In the genomic region with DNA sequence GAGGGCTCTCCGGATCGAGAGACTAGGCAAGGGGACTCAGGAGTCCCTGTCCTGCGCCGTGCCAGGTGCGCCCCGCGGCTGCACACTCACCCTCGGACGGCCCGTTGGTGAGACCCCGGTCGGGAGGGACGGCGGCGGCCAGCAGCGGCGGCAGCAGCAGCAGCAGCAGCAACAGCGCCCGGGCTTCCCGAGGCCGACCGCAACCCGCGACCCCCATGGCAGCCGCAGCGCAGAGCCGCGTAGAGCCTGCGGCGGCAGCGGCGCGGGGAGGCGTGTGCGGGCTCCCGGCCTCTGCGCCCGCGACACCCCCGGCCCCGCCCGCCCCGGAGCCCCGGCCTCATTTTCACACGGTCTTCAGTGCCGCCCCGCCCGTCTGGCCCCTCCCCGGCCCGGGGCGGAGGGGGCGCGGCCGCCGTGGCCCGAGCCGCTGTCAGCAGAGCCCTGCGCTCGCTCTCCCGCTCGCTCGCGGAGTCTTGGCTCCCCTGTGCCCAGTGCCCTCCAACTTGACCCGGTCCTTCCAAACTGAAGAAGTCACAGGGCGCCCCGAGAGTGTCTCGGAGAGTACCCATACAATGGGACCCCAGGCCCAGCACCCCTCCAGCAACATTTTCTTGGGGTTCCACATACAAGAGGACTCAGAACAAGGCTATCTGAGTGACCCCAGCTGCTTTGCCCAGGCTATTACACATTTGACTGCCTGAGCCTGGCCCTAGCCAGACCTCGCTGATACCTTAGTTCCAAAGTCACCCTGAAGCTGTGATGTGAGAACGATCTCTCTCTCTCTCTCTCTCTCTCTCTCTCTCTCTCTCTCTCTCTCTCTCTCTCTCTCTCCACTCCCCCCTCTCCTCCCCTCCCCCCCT, we compare ENCODE assay signal across 7 mouse cellular contexts. TPM values are rescaled to one million over a fixed set of nuclear protein-coding genes. Genes with fewer than 3 reads are reported as not detected.
DNase-seq lines count a peak whose midpoint lies in the region; ATAC-seq and TF ChIP-seq lines count a peak whose summit lies in the region.

TSS of gene Scube2 (minus strand) at position 310 of the 860 bp plus-strand sequence.

- no peaks in the 10 kb centered on the region; the same call in 1 of the 2 replicates for H3K4me1 ChIP-seq in thymus, adult 2 months (replicated peaks; ENCODE audit: control insufficient read depth, insufficient read depth, low read length)
- H3K4me1 ChIP-seq in forebrain, embryonic 10.5 days: peaks cover 55% of the 10 kb centered on the region
- peaks cover 13% of the 10 kb centered on the region; the same call in 1 of the 2 replicates for H3K4me1 ChIP-seq in hindbrain, embryonic 15.5 days (replicated peaks)
- no peaks in the 10 kb centered on the region; the same call in 1 of the 2 replicates for H3K4me1 ChIP-seq in liver, postnatal 0 days (ENCODE audit: insufficient read depth)

- no peaks in the 10 kb centered on the region for H3K36me3 ChIP-seq in thymus, adult 2 months (ENCODE audit: control insufficient read depth, insufficient read depth, low read length)
- no peaks in the 10 kb centered on the region for H3K36me3 ChIP-seq in forebrain, embryonic 10.5 days (replicated peaks)
- no peaks in the 10 kb centered on the region for H3K36me3 ChIP-seq in hindbrain, embryonic 15.5 days
- no peaks in the 10 kb centered on the region for H3K36me3 ChIP-seq in liver, postnatal 0 days (replicated peaks; ENCODE audit: insufficient read depth, low read length)

- ATAC-seq in hindbrain, embryonic 15.5 days (ENCODE audit: low FRiP score, low read depth): peak; percentile 81
- ATAC-seq in liver, postnatal 0 days: no peak
- ATAC-seq in erythroid progenitor cell, adult 5-6 weeks (replicated peaks; ENCODE audit: low FRiP score, poor library complexity, severe bottlenecking): no peak

- H3K9me3 ChIP-seq in forebrain, embryonic 10.5 days: no peaks in the 10 kb centered on the region
- H3K9me3 ChIP-seq in hindbrain, embryonic 15.5 days: no peaks in the 10 kb centered on the region
- H3K9me3 ChIP-seq in liver, postnatal 0 days (ENCODE audit: low read length): no peaks in the 10 kb centered on the region

- no peak within 1 kb of the TSS for H3K4me3 ChIP-seq in thymus, adult 2 months (ENCODE audit: control insufficient read depth, insufficient read depth, low read length)
- peak within 1 kb of the TSS; percentile 71 for H3K4me3 ChIP-seq in forebrain, embryonic 10.5 days
- H3K4me3 ChIP-seq in hindbrain, embryonic 15.5 days: peak within 1 kb of the TSS; percentile 59
- H3K4me3 ChIP-seq in liver, postnatal 0 days (ENCODE audit: low read depth, low read length): peak within 1 kb of the TSS; percentile 50

- H3K4me2 ChIP-seq in hindbrain, embryonic 15.5 days: peak within 1 kb of the TSS; percentile 98
- H3K4me2 ChIP-seq in liver, postnatal 0 days (ENCODE audit: low read depth, low read length): peak within 1 kb of the TSS; percentile 83

- 4% methylated on average over 59 of the region's 69 CpGs for WGBS in thymus, adult 2 months
- under 1% methylated on average over 67 of the region's 69 CpGs for WGBS in forebrain, embryonic 10.5 days
- 2% methylated on average over 53 of the region's 69 CpGs for WGBS in hindbrain, embryonic 15.5 days
- 3% methylated on average over 43 of the region's 69 CpGs for WGBS in liver, postnatal 0 days (ENCODE audit: insufficient replicate concordance)

- DNase-seq in thymus, postnatal 14 days: peak; percentile 6
- DNase-seq in thymus, adult 2 months: no peak
- DNase-seq in forebrain, embryonic 10.5 days (ENCODE audit: extremely low spot score, low spot score): peak; percentile 49
- peak; percentile 28 for DNase-seq in liver, postnatal 0 days
- DNase-seq in retina, postnatal 1 day: peak; percentile 64

- no peak for TF ChIP-seq CTCF in thymus, adult 2 months (IDR thresholded peaks at IDR 0.05; ENCODE audit: borderline replicate concordance, control insufficient read depth, extremely low read depth, insufficient read depth, low read length, poor library complexity)
- TF ChIP-seq CTCF in liver, postnatal 0 days (IDR thresholded peaks at IDR 0.05; ENCODE audit: low read depth): no peak

- H3K27ac ChIP-seq in thymus, adult 2 months (ENCODE audit: control insufficient read depth, insufficient read depth, low read length): no peak within 1 kb of the TSS
- peak within 1 kb of the TSS; percentile 80 for H3K27ac ChIP-seq in forebrain, embryonic 10.5 days
- H3K27ac ChIP-seq in hindbrain, embryonic 15.5 days (replicated peaks): no peak within 1 kb of the TSS
- H3K27ac ChIP-seq in liver, postnatal 0 days (ENCODE audit: low read depth): no peak within 1 kb of the TSS

- TF ChIP-seq EP300 in liver, postnatal 0 days (IDR thresholded peaks at IDR 0.05; ENCODE audit: low read depth): no peak

- no peak for TF ChIP-seq POLR2A in thymus, adult 2 months (IDR thresholded peaks at IDR 0.05; ENCODE audit: control insufficient read depth, extremely low read depth, insufficient read depth, low read length, poor library complexity)

- peak within 1 kb of the TSS; percentile 64 for H3K9ac ChIP-seq in hindbrain, embryonic 15.5 days
- 0 out of 2 replicates have a peak within 1 kb of the TSS, but pooled peaks have one; percentile 0 for H3K9ac ChIP-seq in liver, postnatal 0 days (replicated peaks)

- H3K27me3 ChIP-seq in thymus, adult 2 months (ENCODE audit: control insufficient read depth, insufficient read depth, low read length): peaks cover 12% of the 10 kb centered on the region
- peaks cover 74% of the 10 kb centered on the region for H3K27me3 ChIP-seq in forebrain, embryonic 10.5 days (ENCODE audit: poor library complexity, severe bottlenecking)
- H3K27me3 ChIP-seq in hindbrain, embryonic 15.5 days: peaks cover 20% of the 10 kb centered on the region
- peaks cover 42% of the 10 kb centered on the region for H3K27me3 ChIP-seq in liver, postnatal 0 days (ENCODE audit: insufficient read depth, low read length)

RNA-seq across cellular contexts. Expression of gene Scube2, which starts in this region (rescaled TPM):
- polyA plus RNA-seq in thymus, adult 2 months (2012; rRNA removed): 0.06 and 0.34 TPM in 2 replicates
- 1.4 and 1.8 TPM in 2 replicates for polyA plus RNA-seq in forebrain, embryonic 10.5 days (2016; fragmentation: Nextera tagmentation; extraction: Ambion mirVana)
- polyA plus RNA-seq in hindbrain, embryonic 15.5 days (2015; fragmentation: Nextera tagmentation; extraction: Ambion mirVana): 2.1 and 3.3 TPM in 2 replicates
- 0.04 and 0.06 TPM in 2 replicates for polyA plus RNA-seq in liver, postnatal 0 days (2015; fragmentation: Nextera tagmentation; extraction: Ambion mirVana)
- not detected in 2 replicates for total RNA-seq in erythroid progenitor cell, adult 5-6 weeks (2015; ENCODE audit: low replicate concordance)
- total RNA-seq in erythroid progenitor cell, adult 5-6 weeks (2017; ENCODE audit: low replicate concordance): not detected in 2 replicates

Comparison
In these comparisons a context has a peak if more than half of its experiments do, and no peak if none do; other contexts are left out.
1. Peak in DNase-seq, H3K4me3 ChIP-seq, H3K9ac ChIP-seq and H3K4me2 ChIP-seq in liver, postnatal 0 days; RNA of the gene not detected or under 1 TPM.